Mouse (Mus musculus) retina, embryonic 14.5 days (tissue): ENCODE results near the gene Gm3448.
A peak's percentile ranks its signal among the peaks of the same experiment; 100 is the strongest.
"Not testable (repeated sequence)": the region's sequence is repeated elsewhere in the genome, so short reads cannot be mapped to it uniquely, and the experiment has no call there.

Source experiments
- DNase-seq: peaks from one replicate; pipeline ENCODE4 v3.0.0-alpha.2; 2015; ENCODE audit warnings: low spot score

The Gm3448 gene

GRCm38 (mm10) chr17:15031414-15031813, 9.9 kb downstream of the Gm3448 start:
- DNase-seq, result not testable (repeated sequence)

GRCm38 (mm10) chr17:15025513-15025912, 15.8 kb downstream of the Gm3448 start:
- DNase-seq, result not testable (repeated sequence)

GRCm38 (mm10) chr17:15024502-15025193, 16.7 kb downstream of the Gm3448 start:
- DNase-seq, result not testable (repeated sequence)

- not testable (repeated sequence) for DNase-seq
These were observed 17.4 kb downstream of the Gm3448 start for GRCm38 (mm10) chr17:15023878-15024492.

GRCm38 (mm10) chr17:15021503-15022220, 19.7 kb downstream of the Gm3448 start:
- not testable (repeated sequence) for DNase-seq

GRCm38 (mm10) chr17:15009706-15010413, 31.5 kb downstream of the Gm3448 start, which contains the start of gene Gm3435:
Gene Gm3435, plus strand, starts transcription at chr17:15010176.
- DNase-seq, result not testable (repeated sequence)

- DNase-seq, result not testable (repeated sequence)
These were observed 32.2 kb downstream of the Gm3448 start for GRCm38 (mm10) chr17:15009088-15009487.

- DNase-seq, result not testable (repeated sequence)
These were observed 41.3 kb downstream of the Gm3448 start for GRCm38 (mm10) chr17:15000047-15000446.

- not testable (repeated sequence) for DNase-seq
These were observed 47.2 kb downstream of the Gm3448 start for GRCm38 (mm10) chr17:14994140-14994539.

- DNase-seq, result not testable (repeated sequence)
These were observed 48.1 kb downstream of the Gm3448 start for GRCm38 (mm10) chr17:14993139-14993832.

- not testable (repeated sequence) for DNase-seq
These were observed 48.7 kb downstream of the Gm3448 start for GRCm38 (mm10) chr17:14992522-14993138.

GRCm38 (mm10) chr17:14990116-14990702, 51.1 kb downstream of the Gm3448 start:
- not testable (repeated sequence) for DNase-seq

GRCm38 (mm10) chr17:14978362-14979038, 62.8 kb downstream of the Gm3448 start, which contains the start of the genes 9030025P20Rik and Gm3417:
Gene 9030025P20Rik, plus strand, starts transcription at chr17:14978468.
Gene Gm3417, minus strand, starts transcription at chr17:14978790.
- DNase-seq, result not testable (repeated sequence)

- not testable (repeated sequence) for DNase-seq
These were observed 63.5 kb downstream of the Gm3448 start for GRCm38 (mm10) chr17:14977718-14978361.

- DNase-seq, result not testable (repeated sequence)
These were observed 72.9 kb downstream of the Gm3448 start for GRCm38 (mm10) chr17:14968373-14968913.

GRCm38 (mm10) chr17:14961557-14962154, 79.7 kb downstream of the Gm3448 start:
- not testable (repeated sequence) for DNase-seq

- DNase-seq, result peak; percentile 52
These were observed 80.3 kb downstream of the Gm3448 start, which contains the start of gene Phf10 for GRCm38 (mm10) chr17:14960951-14961556. Gene Phf10, minus strand, starts transcription at chr17:14961273.

- DNase-seq, result peak; percentile 5
These were observed 80.8 kb downstream of the Gm3448 start for GRCm38 (mm10) chr17:14960520-14960919.
